Mouse (Mus musculus) heart, embryonic 10.5 days (tissue): Measurements from ENCODE around the gene Cox20. TPM values are rescaled to one million over a fixed set of nuclear protein-coding genes. Genes with fewer than 3 reads are reported as not detected.

Source experiments
- DNase-seq: peaks from one replicate; pipeline ENCODE4 v3.0.0-alpha.2; 2017; ENCODE audit warnings: low spot score
- H3K27ac ChIP-seq: fragments of 300-500 bp; sonication (generic); 2 replicates; pipeline ENCODE4 v1.5.1; 2016; ENCODE audit warnings: mild to moderate bottlenecking
- H3K27me3 ChIP-seq: fragments of 300-500 bp; sonication (generic); 2 replicates; pipeline ENCODE4 v1.6.1; 2016; ENCODE audit warnings: mild to moderate bottlenecking; ENCODE audit not compliant: poor library complexity, insufficient read depth, severe bottlenecking
- H3K36me3 ChIP-seq: fragments of 300-500 bp; sonication (generic); 2 replicates; pipeline ENCODE4 v1.6.1; 2016; ENCODE audit warnings: mild to moderate bottlenecking, moderate library complexity
- H3K4me1 ChIP-seq: fragments of 300-500 bp; sonication (generic); 2 replicates; pipeline ENCODE4 v1.6.1; 2016; ENCODE audit warnings: mild to moderate bottlenecking
- H3K4me3 ChIP-seq: fragments of 300-500 bp; sonication (generic); 2 replicates; pipeline ENCODE4 v1.5.1; 2016; ENCODE audit warnings: mild to moderate bottlenecking, moderate library complexity
- H3K9me3 ChIP-seq: fragments of 300-500 bp; sonication (generic); 2 replicates; pipeline ENCODE4 v1.6.1; 2016; ENCODE audit warnings: mild to moderate bottlenecking, moderate library complexity
- WGBS: fragments of 180-500 bp; shearing (Covaris S2); methylation state at CpG from one replicate; pipeline ENCODE4 v1.1.7; 2016; 5-methylcytosine and 5-hydroxymethylcytosine counted together
- polyA plus RNA-seq: library from polyadenylated mRNA; unstranded; fragments of >200 nt; fragmentation: Nextera tagmentation; extraction: Ambion mirVana; gene quantifications from 2 replicates; pipeline ENCODE4 v1.2.1, GENCODE M21; 2016

Cox20 gene
- polyA plus RNA-seq, 1 experiment from 2014 or later, result 112 TPM

DNA sequence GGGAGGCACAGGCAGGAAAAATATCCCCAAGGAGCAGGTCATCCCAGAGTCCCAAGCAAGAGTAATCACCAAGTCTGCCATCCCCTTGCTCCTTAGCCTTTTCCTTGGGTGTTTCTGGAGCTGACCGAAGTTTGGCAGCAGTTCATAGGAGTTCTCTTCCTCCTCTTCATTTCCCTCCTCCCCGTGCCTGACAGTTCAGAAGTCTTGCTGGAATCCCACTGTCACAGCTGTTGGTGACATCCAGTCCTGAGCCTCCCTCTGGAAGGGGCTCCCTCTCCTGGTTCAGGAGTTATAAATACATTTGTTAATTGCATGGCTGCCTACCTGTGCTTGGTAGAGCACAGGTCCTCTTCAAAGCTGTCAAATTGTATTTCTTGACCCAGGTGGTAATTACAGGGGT is 9.4 kb upstream of the Cox20 start:
- Histone ChIP-seq H3K9me3 (no peaks in the 10 kb centered on the region), H3K36me3 (no peaks in the 10 kb centered on the region), H3K27me3 (no peaks in the 10 kb centered on the region), H3K4me1 (no peaks in the 10 kb centered on the region), H3K4me3 (no peak overlapping the region), H3K27ac (no peak overlapping the region)
- DNase-seq, result no peak
- WGBS, result 56% methylated on average over 2 of the region's 2 CpGs

DNA sequence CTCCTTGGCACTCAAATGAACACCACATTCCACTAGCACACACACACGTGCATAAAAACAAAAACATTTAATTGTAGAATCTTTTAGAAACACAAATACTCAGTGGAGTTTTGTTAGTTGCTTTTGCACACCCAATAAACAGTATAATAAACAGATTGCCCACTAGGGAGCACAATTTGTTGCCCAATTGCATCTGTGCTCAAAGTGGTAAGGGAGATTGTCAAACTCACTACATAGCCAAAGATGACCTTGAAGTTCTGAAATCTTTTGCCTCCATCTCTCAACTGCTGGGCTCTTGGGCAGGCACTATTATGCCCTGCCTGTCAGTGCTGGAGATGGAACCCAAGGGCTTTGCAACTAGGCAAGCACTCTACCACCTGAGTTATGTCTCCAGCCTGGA is 8.8 kb upstream of the Cox20 start:
- Histone ChIP-seq H3K36me3 (no peaks in the 10 kb centered on the region), H3K4me3 (no peak overlapping the region), H3K4me1 (no peaks in the 10 kb centered on the region), H3K27ac (no peak overlapping the region), H3K9me3 (no peaks in the 10 kb centered on the region), H3K27me3 (no peaks in the 10 kb centered on the region)
- DNase-seq, result no peak
- 79% methylated on average over 1 of the region's 1 CpGs for WGBS

DNA sequence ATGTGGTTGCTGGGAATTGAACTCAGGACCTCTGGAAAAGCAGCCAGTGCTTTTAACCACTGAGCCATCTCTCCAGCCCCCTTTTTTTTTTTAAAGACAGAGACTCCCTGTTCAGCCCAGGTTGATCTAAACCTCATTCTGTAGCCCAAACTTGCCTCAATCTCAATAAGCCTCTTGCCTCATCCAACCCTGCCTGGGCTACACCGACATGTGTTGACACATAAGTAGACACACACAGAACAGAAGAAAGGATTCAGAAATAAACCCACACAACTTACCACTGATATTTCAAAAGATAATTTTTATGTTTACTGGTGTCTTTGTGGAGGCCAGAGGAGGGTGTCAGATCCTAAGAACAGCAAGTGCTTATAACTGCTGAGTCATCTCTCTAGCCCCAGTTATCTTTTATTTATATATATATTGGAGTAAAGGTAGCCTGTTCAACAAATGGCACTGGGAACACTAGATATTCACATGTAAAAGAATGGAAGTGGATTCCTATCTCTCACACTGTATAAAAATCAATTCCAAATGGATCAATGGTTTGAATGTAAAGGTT is 5.8 kb upstream of the Cox20 start:
- Histone ChIP-seq H3K9me3 (no peaks in the 10 kb centered on the region), H3K4me3 (no peak overlapping the region), H3K4me1 (peaks cover 2% of the 10 kb centered on the region; the same call in 1 of the 2 replicates), H3K27me3 (no peaks in the 10 kb centered on the region), H3K27ac (no peak overlapping the region), H3K36me3 (no peaks in the 10 kb centered on the region)
- no peak for DNase-seq
- 95% methylated on average over 1 of the region's 1 CpGs for WGBS

DNA sequence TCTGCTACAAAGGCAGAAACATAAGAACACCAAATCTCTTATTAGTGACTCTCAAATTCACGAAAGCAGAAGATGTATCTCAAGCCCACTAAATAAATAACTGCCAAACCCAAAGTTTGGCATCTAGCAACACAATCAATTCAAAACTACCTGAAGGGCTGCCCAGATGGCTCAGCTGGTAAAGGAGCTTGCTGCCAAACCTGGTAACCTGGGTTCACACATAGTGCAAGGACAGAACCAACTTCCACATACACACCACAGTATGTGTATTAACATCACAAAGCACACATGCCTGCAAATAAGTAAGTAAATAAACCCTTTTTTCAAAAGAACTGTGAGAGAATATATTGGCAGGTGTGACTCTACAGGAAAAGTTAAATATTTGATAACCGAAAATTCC is 4.7 kb upstream of the Cox20 start:
- no peak for DNase-seq
- H3K4me1 ChIP-seq, result peaks cover 2% of the 10 kb centered on the region; the same call in 1 of the 2 replicates
- no peak overlapping the region for H3K27ac ChIP-seq
- H3K36me3 ChIP-seq, result no peaks in the 10 kb centered on the region
- 87% methylated on average over 2 of the region's 2 CpGs for WGBS
- H3K9me3 ChIP-seq, result no peaks in the 10 kb centered on the region
- H3K4me3 ChIP-seq, result no peak overlapping the region
- no peaks in the 10 kb centered on the region for H3K27me3 ChIP-seq

DNA sequence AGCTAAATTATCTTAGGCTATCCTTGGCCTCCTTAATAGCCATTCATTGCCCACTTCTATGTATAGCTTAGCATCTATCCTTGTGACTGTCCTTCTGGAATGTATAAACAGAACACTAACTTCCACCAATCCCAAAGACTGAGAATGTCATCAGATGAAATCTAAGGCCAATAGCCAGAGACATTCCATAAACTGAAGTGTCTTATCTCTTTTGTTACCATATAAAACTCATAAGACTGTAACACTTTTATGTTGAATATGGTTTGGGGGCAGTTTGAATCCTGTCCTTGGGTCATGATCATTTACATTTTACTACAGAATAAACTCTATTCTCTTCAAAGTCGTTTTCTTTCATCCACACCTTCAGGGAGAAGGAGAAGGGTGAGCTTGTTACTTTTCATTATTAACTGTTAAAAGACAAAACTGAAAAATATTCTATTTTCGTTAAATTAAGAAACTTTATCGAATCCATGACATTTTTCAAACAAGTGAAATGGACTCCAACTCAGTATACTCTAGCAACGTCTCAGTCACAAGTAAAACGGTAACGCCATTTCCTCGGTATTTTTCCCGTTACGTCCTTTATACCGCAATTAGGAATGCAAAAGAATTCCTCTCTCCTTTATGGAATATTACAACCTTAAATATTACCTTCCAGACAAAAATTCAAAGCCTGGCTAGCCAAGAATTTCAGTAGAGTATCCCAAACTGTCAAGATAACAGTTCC is 1.5 kb upstream of the Cox20 start:
- DNase-seq, result no peak
- Histone ChIP-seq H3K9me3 (no peaks in the 10 kb centered on the region), H3K4me3 (peak overlapping the region; percentile 71), H3K4me1 (peaks cover 11% of the 10 kb centered on the region; the same call in 1 of the 2 replicates), H3K27ac (peak overlapping the region; percentile 99), H3K27me3 (no peaks in the 10 kb centered on the region), H3K36me3 (peaks cover 23% of the 10 kb centered on the region)
- 55% methylated on average over 10 of the region's 10 CpGs for WGBS

DNA sequence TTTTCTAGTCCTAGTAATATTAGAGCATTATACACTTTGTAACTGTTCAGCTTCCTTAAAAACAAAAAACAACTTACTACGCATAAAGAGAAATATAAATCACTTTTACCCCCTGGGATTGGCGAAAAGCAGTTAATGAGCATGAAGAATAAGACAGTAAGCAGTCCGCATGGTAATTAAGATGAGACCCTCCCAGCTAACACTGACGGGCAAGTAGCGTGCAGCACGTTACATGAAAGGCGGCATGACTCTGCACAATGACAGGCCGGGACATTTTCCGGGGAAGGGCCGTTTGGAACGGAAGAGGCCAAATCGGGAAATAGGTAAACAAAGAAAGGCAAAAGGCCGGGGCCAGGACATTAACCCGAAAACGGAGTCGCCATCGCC is 935 bp upstream of the Cox20 start:
- Histone ChIP-seq H3K27me3 (no peaks in the 10 kb centered on the region), H3K4me3 (peak overlapping the region; percentile 71), H3K36me3 (peaks cover 29% of the 10 kb centered on the region), H3K4me1 (peaks cover 11% of the 10 kb centered on the region; the same call in 1 of the 2 replicates), H3K27ac (peak overlapping the region; percentile 99), H3K9me3 (no peaks in the 10 kb centered on the region)
- WGBS, result under 1% methylated on average over 17 of the region's 17 CpGs
- DNase-seq, result peak; percentile 97

DNA sequence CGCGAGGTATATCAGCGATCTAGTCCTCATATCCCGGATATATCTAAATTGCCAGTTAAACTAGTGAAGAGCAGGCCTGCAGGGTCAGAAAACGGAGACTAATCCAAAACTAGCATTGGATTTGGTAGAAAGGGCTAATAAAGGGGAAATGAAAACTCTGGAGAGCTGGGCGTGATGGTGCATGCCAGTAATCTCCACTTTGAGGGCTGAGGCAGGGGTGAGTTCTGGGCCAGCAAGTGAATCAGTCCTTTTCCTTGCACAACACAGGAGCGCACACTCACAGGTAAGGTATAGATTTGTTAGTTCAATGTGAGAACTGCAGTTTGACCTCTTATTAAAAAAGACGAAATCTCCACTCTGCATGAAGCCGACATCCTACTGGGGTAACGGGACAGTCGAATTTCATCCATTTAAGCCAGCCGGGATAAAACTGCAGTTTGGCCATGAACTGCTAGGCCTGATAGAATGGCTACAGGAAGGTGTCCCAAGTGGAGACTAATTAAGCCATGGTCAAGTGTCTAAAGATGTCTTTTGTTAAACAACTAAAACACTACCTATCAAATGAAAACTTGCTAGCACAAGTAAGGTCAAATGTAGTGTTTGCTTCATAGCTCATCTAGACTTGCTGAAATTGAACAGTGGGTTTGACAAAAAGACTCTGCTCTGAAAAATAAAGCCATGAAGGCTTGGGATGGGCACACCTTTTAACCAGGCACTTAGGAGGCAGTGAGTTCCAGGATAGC is 536 bp downstream of the Cox20 start:
- 3% methylated on average over 12 of the region's 12 CpGs for WGBS
- H3K4me3 ChIP-seq, result peak overlapping the region; percentile 71
- H3K9me3 ChIP-seq, result no peaks in the 10 kb centered on the region
- peaks cover 11% of the 10 kb centered on the region; the same call in 1 of the 2 replicates for H3K4me1 ChIP-seq
- peaks cover 41% of the 10 kb centered on the region for H3K36me3 ChIP-seq
- H3K27ac ChIP-seq, result peak overlapping the region; percentile 99
- no peaks in the 10 kb centered on the region for H3K27me3 ChIP-seq
- peak; percentile 83 for DNase-seq

DNA sequence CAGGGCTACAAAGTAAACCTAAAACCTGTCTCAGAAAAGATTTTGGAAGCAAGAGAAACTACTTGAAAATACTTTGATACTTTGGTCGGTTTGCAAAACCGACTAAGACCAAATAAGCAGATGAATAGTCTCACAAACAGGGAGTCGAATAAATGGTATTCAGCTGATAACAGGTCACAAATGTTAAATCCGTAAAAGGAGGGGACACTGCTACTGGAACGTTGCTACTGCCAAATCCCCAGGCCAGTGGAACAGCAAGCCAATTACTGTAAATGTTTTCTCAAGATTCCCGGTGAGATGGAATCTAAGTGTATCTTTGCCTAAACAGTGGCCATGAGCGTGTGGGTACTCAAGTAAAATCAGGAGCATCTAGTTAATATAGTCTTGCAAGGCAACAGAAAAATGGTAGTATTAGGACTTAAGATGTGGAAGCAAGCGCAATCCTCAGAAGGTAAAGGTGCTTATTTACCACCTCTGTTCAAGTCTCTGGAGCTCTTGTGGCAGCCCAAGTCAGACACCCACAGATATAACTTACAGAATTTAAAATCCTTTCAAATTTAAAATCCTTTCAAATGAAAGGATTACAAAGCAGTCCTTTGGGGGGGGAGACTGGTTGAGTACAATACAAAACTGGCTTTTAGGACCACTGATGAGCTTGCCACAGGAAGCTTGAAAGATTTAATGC is 1.2 kb downstream of the Cox20 start:
- H3K36me3 ChIP-seq, result peaks cover 48% of the 10 kb centered on the region
- H3K27me3 ChIP-seq, result no peaks in the 10 kb centered on the region
- peaks cover 11% of the 10 kb centered on the region; the same call in 1 of the 2 replicates for H3K4me1 ChIP-seq
- DNase-seq, result no peak
- peak overlapping the region; percentile 71 for H3K4me3 ChIP-seq
- WGBS, result 27% methylated on average over 8 of the region's 8 CpGs
- no peaks in the 10 kb centered on the region for H3K9me3 ChIP-seq
- H3K27ac ChIP-seq, result peak overlapping the region; percentile 99

DNA sequence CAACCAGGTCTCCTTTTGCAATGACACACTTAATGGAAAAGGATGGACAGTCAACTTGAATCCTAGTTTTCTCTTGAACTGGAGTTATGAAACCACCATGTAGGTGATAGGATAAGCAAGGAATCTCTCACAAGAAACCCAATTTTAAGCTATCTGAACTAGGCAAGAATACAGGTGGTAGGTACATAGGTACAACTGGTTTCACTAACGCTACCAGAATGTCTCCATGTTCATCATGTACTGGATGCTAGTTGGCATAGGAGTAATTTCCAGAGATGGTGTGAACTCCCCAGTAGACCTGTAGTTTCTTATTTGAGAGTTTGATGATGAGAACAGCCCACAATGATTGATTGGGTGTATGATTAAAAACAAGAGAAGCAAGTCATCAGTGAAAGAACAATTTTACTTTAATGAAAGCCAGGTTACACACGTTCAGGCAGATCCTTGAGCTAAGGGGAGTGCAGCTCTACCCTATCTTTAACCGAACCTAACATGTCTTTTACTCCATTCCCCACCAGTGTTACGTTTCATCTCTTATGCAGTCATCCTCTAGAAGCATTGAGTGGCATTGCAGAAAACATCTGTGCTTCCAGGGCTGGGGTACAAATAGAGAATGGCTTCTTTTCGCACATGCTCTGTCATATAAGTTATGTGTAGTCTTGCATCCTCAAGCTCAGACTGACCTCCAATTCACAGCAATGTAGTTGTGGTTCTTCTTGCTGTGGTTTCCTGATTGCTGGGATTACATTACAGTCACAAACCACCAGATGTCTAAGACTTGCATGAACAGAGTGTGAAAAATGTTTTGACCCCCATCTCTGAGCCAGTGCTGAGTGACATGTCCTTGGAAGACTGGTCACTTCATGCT is 2.0 kb downstream of the Cox20 start:
- no peak for DNase-seq
- Histone ChIP-seq H3K27ac (peak overlapping the region; percentile 99; the same call in 1 of the 2 replicates), H3K36me3 (peaks cover 55% of the 10 kb centered on the region), H3K4me3 (peak overlapping the region; percentile 71), H3K4me1 (peaks cover 11% of the 10 kb centered on the region; the same call in 1 of the 2 replicates), H3K9me3 (no peaks in the 10 kb centered on the region), H3K27me3 (no peaks in the 10 kb centered on the region)
- 49% methylated on average over 5 of the region's 5 CpGs for WGBS

DNA sequence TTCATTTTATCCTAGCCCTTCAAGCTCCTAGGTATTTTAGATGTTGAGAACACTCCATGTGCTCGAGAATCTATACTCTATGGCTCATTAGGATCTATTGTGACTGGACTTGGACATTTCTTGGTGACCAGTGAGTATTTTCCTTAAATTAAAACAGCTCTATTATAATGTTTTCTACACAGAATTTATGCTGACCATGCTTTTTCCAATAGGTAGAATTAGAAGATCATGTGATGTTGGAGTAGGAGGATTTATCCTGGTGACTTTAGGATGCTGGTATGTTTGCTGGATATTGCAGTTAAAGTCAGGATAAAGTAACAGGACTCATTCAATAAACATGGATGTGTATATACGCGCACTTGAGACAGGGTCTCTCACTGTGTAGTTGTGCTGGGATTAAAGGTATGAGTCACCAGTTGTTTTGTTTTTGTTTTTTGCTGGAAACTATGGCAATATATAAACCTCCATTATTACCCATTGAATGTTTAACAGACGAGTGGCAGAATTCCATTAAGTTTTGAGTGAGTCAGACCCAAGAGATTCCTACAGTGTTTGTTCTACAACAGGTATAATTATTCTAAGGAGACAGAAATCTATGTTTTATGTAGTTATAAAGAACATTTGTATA is 2.9 kb downstream of the Cox20 start:
- peaks cover 9% of the 10 kb centered on the region; the same call in 1 of the 2 replicates for H3K4me1 ChIP-seq

DNA sequence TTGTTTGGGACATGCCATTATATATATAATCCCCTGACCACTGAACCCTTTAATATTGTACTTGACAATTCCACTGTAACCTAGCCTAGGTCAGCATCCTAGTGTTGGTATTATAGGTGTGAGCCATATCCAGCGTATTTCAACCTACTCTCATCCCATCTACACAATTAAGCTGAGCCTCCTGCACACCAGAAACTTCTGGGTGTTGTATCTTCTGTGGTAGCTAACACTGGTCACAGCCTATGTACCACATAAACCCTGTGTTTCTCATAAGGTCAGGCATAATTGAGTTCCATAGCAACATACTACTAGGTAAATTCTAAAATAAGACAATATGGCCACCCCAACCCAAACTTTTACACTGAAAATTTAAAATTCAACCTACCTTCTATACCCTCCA is 4.3 kb downstream of the Cox20 start:
- 94% methylated on average over 1 of the region's 1 CpGs for WGBS
- H3K4me1 ChIP-seq, result 0 out of 2 replicates have a peak, but pooled peaks cover 9% of the 10 kb centered on the region

More for the DNA sequence above, 2.9 kb downstream of the Cox20 start:
- WGBS, result 75% methylated on average over 4 of the region's 4 CpGs
- H3K9me3 ChIP-seq, result no peaks in the 10 kb centered on the region
- no peaks in the 10 kb centered on the region for H3K27me3 ChIP-seq
- no peak overlapping the region for H3K27ac ChIP-seq
- no peak for DNase-seq
- H3K36me3 ChIP-seq, result peaks cover 63% of the 10 kb centered on the region
- no peak overlapping the region for H3K4me3 ChIP-seq

More for the DNA sequence above, 4.3 kb downstream of the Cox20 start:
- Histone ChIP-seq H3K9me3 (no peaks in the 10 kb centered on the region), H3K27me3 (no peaks in the 10 kb centered on the region), H3K4me3 (no peak overlapping the region), H3K27ac (no peak overlapping the region), H3K36me3 (peaks cover 77% of the 10 kb centered on the region)
- no peak for DNase-seq
